ENCODE assay signal across 8 mouse cellular contexts in genomic region chr15:91672645-91673568, GRCm38 (mm10). TPM values are rescaled to one million over a fixed set of nuclear protein-coding genes. Genes with fewer than 3 reads are reported as not detected.
DNase-seq lines count a peak whose midpoint lies in the region; ATAC-seq lines count a peak whose summit lies in the region.

TSS of gene Lrrk2 (plus strand) at chr15:91673175.

- no peaks in the 10 kb centered on the region for H3K27me3 ChIP-seq in embryonic facial prominence, embryonic 13.5 days
- no peaks in the 10 kb centered on the region for H3K27me3 ChIP-seq in limb, embryonic 11.5 days (ENCODE audit: control insufficient read depth, insufficient read depth, low read length)
- no peaks in the 10 kb centered on the region for H3K27me3 ChIP-seq in midbrain, embryonic 12.5 days

- ATAC-seq in embryonic facial prominence, embryonic 13.5 days (ENCODE audit: insufficient number of reproducible peaks, insufficient read depth, low FRiP score, low TSS enrichment, low read depth): peak; percentile 81
- peak; percentile 90 for ATAC-seq in limb, embryonic 11.5 days (ENCODE audit: insufficient number of reproducible peaks, low FRiP score, low TSS enrichment, low read depth)
- ATAC-seq in midbrain, embryonic 12.5 days (ENCODE audit: low FRiP score, low read depth): peak; percentile 99

- peak within 1 kb of the TSS; percentile 60 for H3K4me3 ChIP-seq in embryonic facial prominence, embryonic 13.5 days
- peak within 1 kb of the TSS; percentile 42 for H3K4me3 ChIP-seq in limb, embryonic 11.5 days (ENCODE audit: low read depth, low read length)
- peak within 1 kb of the TSS; percentile 50 for H3K4me3 ChIP-seq in midbrain, embryonic 12.5 days

- H3K27ac ChIP-seq in embryonic facial prominence, embryonic 13.5 days: peak within 1 kb of the TSS; percentile 84
- no peak within 1 kb of the TSS; the same call in 1 of the 2 replicates for H3K27ac ChIP-seq in limb, embryonic 11.5 days (replicated peaks; ENCODE audit: low read depth, low read length)
- peak within 1 kb of the TSS; percentile 36; the same call in 1 of the 2 replicates for H3K27ac ChIP-seq in midbrain, embryonic 12.5 days (replicated peaks)

- no peaks in the 10 kb centered on the region for H3K36me3 ChIP-seq in embryonic facial prominence, embryonic 13.5 days
- no peaks in the 10 kb centered on the region for H3K36me3 ChIP-seq in limb, embryonic 11.5 days (ENCODE audit: control insufficient read depth, insufficient read depth, low read length)
- H3K36me3 ChIP-seq in midbrain, embryonic 12.5 days: no peaks in the 10 kb centered on the region

- H3K4me1 ChIP-seq in embryonic facial prominence, embryonic 13.5 days: peaks cover 8% of the 10 kb centered on the region; the same call in 1 of the 2 replicates
- no peaks in the 10 kb centered on the region for H3K4me1 ChIP-seq in limb, embryonic 11.5 days (ENCODE audit: control insufficient read depth, insufficient read depth, low read length)
- H3K4me1 ChIP-seq in midbrain, embryonic 12.5 days: 0 out of 2 replicates have a peak, but pooled peaks cover 10% of the 10 kb centered on the region

- WGBS in embryonic facial prominence, embryonic 13.5 days: 2% methylated on average over 40 of the region's 40 CpGs
- 3% methylated on average over 40 of the region's 40 CpGs for WGBS in limb, embryonic 11.5 days
- WGBS in midbrain, embryonic 12.5 days: 2% methylated on average over 34 of the region's 40 CpGs

- H3K9me3 ChIP-seq in embryonic facial prominence, embryonic 13.5 days: no peaks in the 10 kb centered on the region
- no peaks in the 10 kb centered on the region for H3K9me3 ChIP-seq in limb, embryonic 11.5 days (ENCODE audit: control insufficient read depth, low read length)
- no peaks in the 10 kb centered on the region for H3K9me3 ChIP-seq in midbrain, embryonic 12.5 days

- peak within 1 kb of the TSS; percentile 62 for H3K4me2 ChIP-seq in embryonic facial prominence, embryonic 13.5 days
- peak within 1 kb of the TSS; percentile 58 for H3K4me2 ChIP-seq in limb, embryonic 11.5 days (ENCODE audit: low read depth, severe bottlenecking)
- peak within 1 kb of the TSS; percentile 74 for H3K4me2 ChIP-seq in midbrain, embryonic 12.5 days (replicated peaks)

- peak; percentile 92 for DNase-seq in adrenal gland, postnatal 25 days
- DNase-seq in heart, adult 18-20 months: peak; percentile 91 to 94
- DNase-seq in kidney, adult 18-20 months: peak; percentile 90
- DNase-seq in limb, embryonic 11.5 days (ENCODE audit: low spot score): peak; percentile 86
- peak; percentile 62 for DNase-seq in skeletal muscle tissue, adult 2 months (ENCODE audit: low read depth, low spot score)
- no peak for DNase-seq in MN1 (ENCODE audit: low spot score)

- H3K9ac ChIP-seq in embryonic facial prominence, embryonic 13.5 days: peak within 1 kb of the TSS; percentile 81
- peak within 1 kb of the TSS; percentile 72 for H3K9ac ChIP-seq in limb, embryonic 11.5 days (ENCODE audit: low read length)
- H3K9ac ChIP-seq in midbrain, embryonic 12.5 days (replicated peaks): peak within 1 kb of the TSS; percentile 54

RNA-seq across cellular contexts. Expression of gene Lrrk2, which starts in this region (rescaled TPM):
- 143 and 167 TPM in 2 replicates for total RNA-seq in adrenal gland, postnatal 25 days (2021)
- 6.3 and 7.9 TPM in 2 replicates for polyA plus RNA-seq in embryonic facial prominence, embryonic 13.5 days (2015; fragmentation: Nextera tagmentation; extraction: Ambion mirVana)
- total RNA-seq in heart, adult 18-20 months (2021): 10 to 100 TPM; 10.3 to 11.3 TPM
- polyA plus RNA-seq in limb, embryonic 11.5 days (2014; fragmentation: Nextera tagmentation; extraction: Ambion mirVana): 3.0 and 3.8 TPM in 2 replicates
- polyA plus RNA-seq in midbrain, embryonic 12.5 days (2016; fragmentation: Nextera tagmentation; extraction: Ambion mirVana): 3.1 and 4.0 TPM in 2 replicates

Comparison
In these comparisons a context has a peak if more than half of its experiments do, and no peak if none do; other contexts are left out.
1. RNA of gene Lrrk2 (total RNA-seq): 143 to 167 TPM in adrenal gland, postnatal 25 days; 10.3 to 11.3 TPM in heart, adult 18-20 months; every median in the first group is over 10 times any median in the second.
2. Peak in every context shown above with its lines, with median percentiles within 50 percentile points of each other: ATAC-seq, H3K4me2 ChIP-seq, H3K4me3 ChIP-seq and H3K9ac ChIP-seq.